Mouse (Mus musculus) heart, embryonic 14.5 days (tissue): ENCODE data around the gene Slc5a8. TPM values are rescaled to one million over a fixed set of nuclear protein-coding genes. Genes with fewer than 3 reads are reported as not detected.
A peak's percentile ranks its signal among the peaks of the same experiment; 100 is the strongest.

Experiments used
- ATAC-seq: fragments of 200-750 bp; cut with Nextera tagmentation; 2 replicates; pipeline ENCODE4 v1.8.0; 2017; ENCODE audit warnings: low read depth, moderate TSS enrichment; ENCODE audit not compliant: insufficient number of reproducible peaks, insufficient read depth, low FRiP score
- H3K27ac ChIP-seq, 2 experiments: fragments of 200-500 bp in 1 of 2; fragments of 300-500 bp in 1 of 2; sonication (generic) in 1 of 2; replicated peaks in 1 of 2; 2 replicates each; pipeline ENCODE4 v1.5.1; 2012 to 2014; ENCODE audit warnings: low read depth in 2 of 2, low read length in 2 of 2, control low read depth in 1 of 2, mild to moderate bottlenecking in 1 of 2, mixed read lengths in 1 of 2; ENCODE audit not compliant: control insufficient read depth in 1 of 2, insufficient read depth in 1 of 2
- H3K27me3 ChIP-seq: fragments of 300-500 bp; sonication (generic); 2 replicates; pipeline ENCODE4 v1.6.1; 2014; ENCODE audit warnings: mild to moderate bottlenecking, low read length, control low read depth; ENCODE audit not compliant: control insufficient read depth, insufficient read depth
- H3K36me3 ChIP-seq: fragments of 300-500 bp; sonication (generic); 2 replicates; pipeline ENCODE4 v1.6.1; 2014; ENCODE audit warnings: mild to moderate bottlenecking, control low read depth, low read length, mixed read lengths; ENCODE audit not compliant: control insufficient read depth, insufficient read depth
- H3K4me1 ChIP-seq, 2 experiments: fragments of 200-500 bp in 1 of 2; fragments of 300-500 bp in 1 of 2; sonication (generic) in 1 of 2; 2 replicates each; pipeline ENCODE4 v1.6.1; 2012 to 2014; ENCODE audit warnings: low read length in 2 of 2, control low read depth in 1 of 2, mixed read lengths in 1 of 2; ENCODE audit not compliant: control insufficient read depth in 2 of 2, insufficient read depth in 2 of 2
- H3K4me2 ChIP-seq: fragments of 300-500 bp; sonication (generic); 2 replicates; pipeline ENCODE4 v1.6.1; 2014; ENCODE audit warnings: mild to moderate bottlenecking, low read length
- H3K4me3 ChIP-seq, 2 experiments: fragments of 200-500 bp in 1 of 2; fragments of 300-500 bp in 1 of 2; sonication (generic) in 1 of 2; 2 replicates each; pipeline ENCODE4 v1.5.1; 2012 to 2014; ENCODE audit warnings: low read length in 2 of 2, mild to moderate bottlenecking in 2 of 2, control low read depth in 1 of 2, low read depth in 1 of 2, moderate library complexity in 1 of 2; ENCODE audit not compliant: control insufficient read depth in 1 of 2, insufficient read depth in 1 of 2
- H3K9ac ChIP-seq: fragments of 300-500 bp; sonication (generic); 2 replicates; pipeline ENCODE4 v1.6.1; 2014; ENCODE audit warnings: mild to moderate bottlenecking, low read length
- H3K9me3 ChIP-seq: fragments of 300-500 bp; sonication (generic); 2 replicates; pipeline ENCODE4 v1.6.1; 2016; ENCODE audit warnings: low read length, control low read depth; ENCODE audit not compliant: control insufficient read depth
- WGBS: fragments of 180-500 bp; shearing (Covaris S2); extraction: QIAGEN DNeasy Blood & Tissue Kit; methylation state at CpG from one replicate; pipeline ENCODE4 v1.1.7; 2014; 5-methylcytosine and 5-hydroxymethylcytosine counted together
- polyA plus RNA-seq: library from polyadenylated mRNA; unstranded; fragments of >200 nt; fragmentation: Nextera tagmentation; extraction: Ambion mirVana; gene quantifications from 2 replicates; pipeline ENCODE4 v1.2.1, GENCODE M21; 2014

Gene Slc5a8
- polyA plus RNA-seq, 1 experiment from 2014 or later, result not detected

- Histone ChIP-seq H3K27me3 (no peaks in the 10 kb centered on the region), H3K4me2 (no peak overlapping the region), H3K27ac (no peak overlapping the region), H3K9me3 (no peaks in the 10 kb centered on the region), H3K9ac (no peak overlapping the region), H3K36me3 (no peaks in the 10 kb centered on the region), H3K4me3 (no peak overlapping the region), H3K4me1 (no peaks in the 10 kb centered on the region)
- no peak for ATAC-seq
- WGBS, result 68% methylated on average over 6 of the region's 6 CpGs
These were observed 11.2 kb downstream of the Slc5a8 start for GRCm38 (mm10) chr10:88897032-88897431.

DNA sequence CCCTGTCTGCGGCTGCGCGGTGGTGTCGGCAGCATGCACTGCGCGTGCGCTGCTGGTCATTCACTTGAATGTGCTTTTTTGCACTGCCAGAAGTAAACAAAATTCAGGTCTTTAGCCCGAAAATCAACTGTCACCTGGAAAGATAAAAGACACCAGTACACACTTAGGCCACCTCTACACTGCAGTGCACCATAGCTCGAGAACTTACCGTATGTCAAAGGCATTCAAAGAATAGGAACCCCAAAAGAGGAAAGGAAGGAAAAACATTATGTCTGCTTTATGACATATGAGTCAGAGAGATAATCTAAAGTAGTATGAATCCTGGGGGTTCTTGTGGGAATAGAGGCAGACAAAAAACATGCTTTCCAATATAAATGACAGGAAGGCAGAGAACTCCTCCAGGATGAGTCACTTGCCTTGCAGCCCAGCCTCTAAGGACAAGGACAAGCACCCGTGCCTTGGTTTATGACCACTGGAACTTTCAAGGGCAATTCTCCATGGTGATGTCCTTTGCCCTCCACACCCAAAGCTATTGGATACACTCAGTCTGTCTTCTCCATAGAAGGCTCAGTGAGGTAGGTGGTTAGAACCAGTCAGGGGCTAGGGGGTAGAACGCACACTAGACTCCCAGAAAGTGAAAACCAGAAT, 64.0 kb downstream of the Slc5a8 start:
- Histone ChIP-seq H3K9ac (no peak overlapping the region), H3K4me2 (no peak overlapping the region), H3K4me3 (no peak overlapping the region), H3K27ac (no peak overlapping the region), H3K27me3 (no peaks in the 10 kb centered on the region), H3K4me1 (no peaks in the 10 kb centered on the region), H3K9me3 (no peaks in the 10 kb centered on the region), H3K36me3 (no peaks in the 10 kb centered on the region)
- 89% methylated on average over 12 of the region's 12 CpGs for WGBS
- ATAC-seq, result no peak; the same call in 1 of the 2 replicates

- WGBS, result 77% methylated on average over 4 of the region's 4 CpGs
- no peaks in the 10 kb centered on the region for H3K4me1 ChIP-seq
- no peak overlapping the region for H3K9ac ChIP-seq
- H3K27ac ChIP-seq, result no peak overlapping the region
- H3K36me3 ChIP-seq, result no peaks in the 10 kb centered on the region
- H3K4me2 ChIP-seq, result no peak overlapping the region
- H3K9me3 ChIP-seq, result no peaks in the 10 kb centered on the region
- no peaks in the 10 kb centered on the region for H3K27me3 ChIP-seq
- no peak overlapping the region for H3K4me3 ChIP-seq
- no peak for ATAC-seq
These were observed 64.5 kb downstream of the Slc5a8 start for GRCm38 (mm10) chr10:88950297-88950653.

DNA sequence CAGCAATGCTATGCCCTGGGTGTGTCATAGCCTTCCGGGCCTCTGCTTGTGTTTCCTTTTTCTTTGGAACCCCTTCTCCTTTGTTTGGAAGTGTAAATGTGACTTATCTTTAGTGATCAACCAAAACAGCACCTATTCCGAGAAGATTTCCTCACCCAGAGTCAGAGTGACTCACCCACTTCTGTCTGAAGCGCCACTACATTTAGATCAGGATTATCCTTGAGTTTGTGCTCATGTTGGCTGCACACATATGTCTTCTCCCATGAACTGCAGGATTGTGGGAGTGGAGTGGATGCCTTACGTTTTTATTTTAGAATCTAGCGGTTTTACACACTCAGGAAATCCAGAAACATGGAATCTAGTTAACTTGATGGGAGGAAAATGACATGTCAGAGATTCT, 75.0 kb downstream of the Slc5a8 start:
- 69% methylated on average over 5 of the region's 5 CpGs for WGBS
- no peaks in the 10 kb centered on the region for H3K9me3 ChIP-seq
- no peaks in the 10 kb centered on the region for H3K4me1 ChIP-seq
- H3K4me2 ChIP-seq, result no peak overlapping the region
- ATAC-seq, result no peak
- H3K27ac ChIP-seq, result no peak overlapping the region
- no peaks in the 10 kb centered on the region for H3K36me3 ChIP-seq
- no peak overlapping the region for H3K4me3 ChIP-seq
- H3K9ac ChIP-seq, result no peak overlapping the region
- no peaks in the 10 kb centered on the region for H3K27me3 ChIP-seq

- WGBS, result 85% methylated on average over 5 of the region's 5 CpGs
- Histone ChIP-seq H3K27me3 (no peaks in the 10 kb centered on the region), H3K9ac (no peak overlapping the region), H3K4me3 (no peak overlapping the region), H3K4me1 (no peaks in the 10 kb centered on the region), H3K4me2 (no peak overlapping the region), H3K9me3 (peaks cover 3% of the 10 kb centered on the region; the same call in 1 of the 2 replicates), H3K36me3 (no peaks in the 10 kb centered on the region), H3K27ac (no peak overlapping the region)
- ATAC-seq, result no peak
These were observed 82.8 kb downstream of the Slc5a8 start for GRCm38 (mm10) chr10:88968586-88968985.

- Histone ChIP-seq H3K4me3 (no peak overlapping the region), H3K4me2 (no peak overlapping the region), H3K9ac (no peak overlapping the region), H3K9me3 (peaks cover 3% of the 10 kb centered on the region; the same call in 1 of the 2 replicates), H3K27ac (peak overlapping the region in 1 of 2 experiments; percentile 24; a peak in 1 of 4 replicates), H3K36me3 (no peaks in the 10 kb centered on the region), H3K4me1 (no peaks in the 10 kb centered on the region), H3K27me3 (no peaks in the 10 kb centered on the region)
- WGBS, result 70% methylated on average over 7 of the region's 7 CpGs
- ATAC-seq, result no peak
These were observed 85.3 kb downstream of the Slc5a8 start for GRCm38 (mm10) chr10:88970951-88971725.

DNA sequence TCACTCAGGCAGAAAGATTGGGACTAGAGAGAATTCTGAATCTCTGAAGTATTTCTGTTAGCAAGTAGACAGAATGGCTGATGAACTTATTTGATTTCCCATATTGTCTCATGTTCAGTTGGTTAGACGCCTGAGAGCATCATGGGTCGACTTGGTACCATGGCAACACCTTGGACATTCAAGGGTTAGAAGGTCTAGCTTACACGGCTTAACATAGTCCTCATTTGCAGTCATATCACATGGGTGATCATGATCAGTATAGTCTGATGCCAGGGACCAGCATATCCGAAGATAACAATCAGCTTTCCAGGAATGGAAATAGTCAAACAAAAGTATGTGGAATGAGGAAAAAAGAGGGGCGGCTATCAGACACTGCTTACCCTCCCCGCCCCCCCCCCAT, 93.1 kb downstream of the Slc5a8 start:
- Histone ChIP-seq H3K27ac (no peak overlapping the region), H3K36me3 (no peaks in the 10 kb centered on the region), H3K4me3 (no peak overlapping the region), H3K9ac (no peak overlapping the region), H3K9me3 (no peaks in the 10 kb centered on the region), H3K4me2 (no peak overlapping the region), H3K27me3 (no peaks in the 10 kb centered on the region), H3K4me1 (no peaks in the 10 kb centered on the region)
- WGBS, result 80% methylated on average over 6 of the region's 6 CpGs
- ATAC-seq, result no peak
